Mouse (Mus musculus) olfactory bulb, adult 2 months (tissue): ENCODE measurements around the gene Cabcoco1.

ENCODE experiments used
- CTCF ChIP-seq: fragments of 200-500 bp; IDR thresholded peaks from 2 replicates; pipeline ENCODE4 v1.5.1; 2012; ENCODE audit warnings: low read depth, mild to moderate bottlenecking, low read length, moderate library complexity; ENCODE audit not compliant: insufficient read depth
- POLR2A ChIP-seq: fragments of 200-500 bp; IDR thresholded peaks from 2 replicates; pipeline ENCODE4 v1.6.1; 2012; ENCODE audit warnings: mild to moderate bottlenecking, low read depth, low read length, moderate library complexity; ENCODE audit not compliant: insufficient read depth

DNA sequence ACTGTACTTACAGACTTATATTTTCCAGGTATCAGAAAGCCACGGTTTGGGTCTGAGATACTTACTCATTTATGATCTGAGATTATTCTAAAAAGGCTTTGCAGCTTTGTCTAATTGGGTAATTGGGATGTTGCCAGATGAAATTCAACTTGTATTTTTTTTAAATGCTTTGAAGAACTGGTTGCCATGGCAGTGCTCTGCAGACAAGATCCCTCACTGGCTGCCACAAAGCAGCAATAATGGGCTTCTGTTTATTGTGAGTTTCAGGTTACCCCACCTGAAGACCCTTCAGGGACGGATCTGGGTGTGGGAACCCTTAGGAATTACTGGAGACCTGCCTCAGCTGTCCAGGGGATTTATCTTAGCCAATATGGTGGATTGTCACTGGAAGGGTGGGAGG is 145.6 kb downstream of the Cabcoco1 start:
- TF ChIP-seq POLR2A (no peak), CTCF (no peak)
